Mouse (Mus musculus) embryonic fibroblast, embryonic 13.5 days (primary cell): ENCODE results near the gene Pxylp1.
A peak's percentile ranks its signal among the peaks of the same experiment; 100 is the strongest.

Experiments
- CTCF ChIP-seq: IDR thresholded peaks from 2 replicates; pipeline ENCODE4 v1.5.1; 2011; ENCODE audit warnings: mild to moderate bottlenecking, control low read depth, low read length, moderate library complexity, borderline replicate concordance; ENCODE audit not compliant: insufficient read depth
- POLR2A ChIP-seq: IDR thresholded peaks from 2 replicates; pipeline ENCODE4 v1.6.1; 2011; ENCODE audit warnings: low read depth, mild to moderate bottlenecking, control low read depth, low read length, moderate library complexity

- TF ChIP-seq POLR2A, result no peak
- TF ChIP-seq CTCF, result peak; percentile 98
Observed at GRCm38 (mm10) chr9:96916620-96917538, 24.4 kb upstream of the Pxylp1 start.
